Mouse (Mus musculus) stomach, embryonic 14.5 days (tissue): ENCODE data around the gene Prkra. TPM values are rescaled to one million over a fixed set of nuclear protein-coding genes. Genes with fewer than 3 reads are reported as not detected.
A peak's percentile ranks its signal among the peaks of the same experiment; 100 is the strongest.

Source experiments
- ATAC-seq: fragments of 200-750 bp; cut with Nextera tagmentation; 2 replicates; pipeline ENCODE4 v1.8.0; 2017; ENCODE audit warnings: low read depth, moderate TSS enrichment; ENCODE audit not compliant: insufficient number of reproducible peaks, insufficient read depth, low FRiP score
- H3K27ac ChIP-seq: fragments of 300-500 bp; sonication (generic); 2 replicates; pipeline ENCODE4 v1.5.1; 2014; ENCODE audit warnings: mild to moderate bottlenecking, low read length, moderate library complexity, mixed read lengths
- H3K27me3 ChIP-seq: fragments of 300-500 bp; sonication (generic); 2 replicates; pipeline ENCODE4 v1.6.1; 2014; ENCODE audit warnings: low read length, control low read depth, mixed read lengths; ENCODE audit not compliant: control insufficient read depth, insufficient read depth
- H3K36me3 ChIP-seq: fragments of 300-500 bp; sonication (generic); 2 replicates; pipeline ENCODE4 v1.6.1; 2014; ENCODE audit warnings: mild to moderate bottlenecking, control low read depth, low read length, moderate library complexity, mixed read lengths; ENCODE audit not compliant: control insufficient read depth, insufficient read depth
- H3K4me1 ChIP-seq: fragments of 300-500 bp; sonication (generic); 2 replicates; pipeline ENCODE4 v1.6.1; 2014; ENCODE audit warnings: low read length, control low read depth, mixed read lengths; ENCODE audit not compliant: control insufficient read depth, insufficient read depth
- H3K4me2 ChIP-seq: fragments of 300-500 bp; sonication (generic); replicated peaks from 2 replicates; pipeline ENCODE4 v1.6.1; 2014; ENCODE audit warnings: low read depth, low read length, control low read depth
- H3K4me3 ChIP-seq: fragments of 300-500 bp; sonication (generic); 2 replicates; pipeline ENCODE4 v1.5.1; 2014; ENCODE audit warnings: low read depth, low read length, control low read depth
- H3K9ac ChIP-seq: fragments of 300-500 bp; sonication (generic); replicated peaks from 2 replicates; pipeline ENCODE4 v1.6.1; 2014; ENCODE audit warnings: low read depth, mild to moderate bottlenecking, control low read depth, low read length, moderate library complexity, mixed read lengths
- H3K9me3 ChIP-seq: fragments of 300-500 bp; sonication (generic); 2 replicates; pipeline ENCODE4 v1.6.1; 2016; ENCODE audit warnings: low read depth, low read length, control low read depth; ENCODE audit not compliant: control insufficient read depth
- WGBS: fragments of 180-500 bp; shearing (Covaris S2); extraction: QIAGEN DNeasy Blood & Tissue Kit; methylation state at CpG from one replicate; pipeline ENCODE4 v1.1.7; 2014; 5-methylcytosine and 5-hydroxymethylcytosine counted together
- polyA plus RNA-seq: library from polyadenylated mRNA; unstranded; fragments of >200 nt; fragmentation: Nextera tagmentation; extraction: Ambion mirVana; gene quantifications from 2 replicates; pipeline ENCODE4 v1.2.1, GENCODE M21; 2014

Gene Prkra
- polyA plus RNA-seq, 1 experiment from 2014 or later, result 68.2 TPM

DNA sequence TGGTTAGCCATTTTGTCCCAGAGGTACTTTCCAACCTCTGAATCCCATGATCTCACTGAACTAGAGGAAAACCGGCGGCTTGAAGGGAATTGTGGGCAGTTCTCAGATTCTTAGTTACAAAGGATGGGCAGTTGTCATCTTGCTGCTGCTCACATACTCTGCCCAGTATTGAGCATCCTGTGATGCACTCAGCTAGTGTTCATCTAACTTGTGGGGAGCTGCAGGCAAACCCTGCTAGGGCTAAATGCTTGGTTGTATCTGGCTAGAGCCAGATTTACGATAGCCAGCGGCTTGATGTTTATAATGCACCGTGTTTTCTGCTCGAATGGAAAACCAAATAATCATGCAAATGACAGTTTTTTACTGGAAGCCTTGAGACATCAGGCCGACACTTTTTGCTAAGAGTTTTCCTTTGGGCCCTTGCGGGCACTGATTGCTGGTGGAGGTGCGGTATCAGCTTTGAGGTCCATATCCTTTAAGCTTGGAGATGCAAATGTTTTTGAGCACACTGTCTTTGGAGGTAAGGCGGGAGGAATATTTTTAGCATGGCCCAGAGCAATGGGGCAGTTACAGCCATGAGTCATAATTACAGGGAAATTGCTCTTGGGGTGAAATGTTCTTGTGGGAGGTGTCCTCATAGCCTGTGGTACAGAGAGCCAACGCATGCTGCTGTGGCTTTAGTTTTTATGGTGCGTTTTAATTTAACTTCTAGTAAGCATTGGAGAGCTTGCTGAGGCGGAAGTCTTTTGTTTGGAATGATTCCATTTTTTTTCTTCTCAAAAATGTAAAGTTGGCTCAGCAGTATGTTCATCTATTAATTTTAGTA, 28.8 kb upstream of the Prkra start:
- H3K9ac ChIP-seq, result no peak overlapping the region
- 64% methylated on average over 13 of the region's 13 CpGs for WGBS
- H3K27me3 ChIP-seq, result no peaks in the 10 kb centered on the region
- peak overlapping the region; percentile 66 for H3K4me2 ChIP-seq
- no peak for ATAC-seq
- H3K27ac ChIP-seq, result no peak overlapping the region
- peak overlapping the region; percentile 85; the same call in 1 of the 2 replicates for H3K4me3 ChIP-seq
- H3K9me3 ChIP-seq, result no peaks in the 10 kb centered on the region
- no peaks in the 10 kb centered on the region for H3K36me3 ChIP-seq
- H3K4me1 ChIP-seq, result peaks cover 10% of the 10 kb centered on the region

DNA sequence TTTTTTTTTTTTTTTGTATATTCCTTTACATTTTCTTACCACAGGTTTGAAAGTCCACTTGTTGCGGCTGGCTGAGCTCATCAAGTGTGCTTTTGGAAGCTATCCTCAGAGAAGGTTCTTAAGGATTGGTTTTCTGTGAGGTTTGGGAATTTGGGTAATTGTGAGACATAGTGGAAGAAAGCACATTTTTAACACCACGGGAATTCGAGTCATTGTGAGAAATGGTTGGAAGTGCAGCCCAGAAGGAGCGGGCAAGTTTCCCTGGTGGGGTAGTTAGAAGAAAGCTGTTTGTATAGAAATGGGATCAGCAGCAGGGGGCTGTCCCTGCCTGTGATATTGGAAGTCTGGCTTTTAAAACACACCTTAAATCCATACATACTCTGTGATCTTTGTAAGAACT, 28.1 kb upstream of the Prkra start:
- H3K4me3 ChIP-seq, result peak overlapping the region; percentile 85
- no peaks in the 10 kb centered on the region for H3K36me3 ChIP-seq
- peak overlapping the region; percentile 76; the same call in 1 of the 2 replicates for H3K9ac ChIP-seq
- H3K4me1 ChIP-seq, result peaks cover 10% of the 10 kb centered on the region
- 11% methylated on average over 4 of the region's 4 CpGs for WGBS
- ATAC-seq, result no peak
- peak overlapping the region; percentile 66 for H3K4me2 ChIP-seq
- H3K9me3 ChIP-seq, result no peaks in the 10 kb centered on the region
- H3K27me3 ChIP-seq, result no peaks in the 10 kb centered on the region
- H3K27ac ChIP-seq, result no peak overlapping the region

GRCm38 (mm10) chr2:76675451-76675850, 27.6 kb upstream of the Prkra start:
- peak; percentile 39; the same call in 1 of the 2 replicates for ATAC-seq
- WGBS, result under 1% methylated on average over 39 of the region's 44 CpGs
- Histone ChIP-seq H3K4me3 (peak overlapping the region; percentile 85), H3K4me2 (peak overlapping the region; percentile 66), H3K27ac (peak overlapping the region; percentile 80), H3K4me1 (peaks cover 10% of the 10 kb centered on the region), H3K9me3 (no peaks in the 10 kb centered on the region), H3K27me3 (no peaks in the 10 kb centered on the region), H3K36me3 (no peaks in the 10 kb centered on the region), H3K9ac (peak overlapping the region; percentile 76)

DNA sequence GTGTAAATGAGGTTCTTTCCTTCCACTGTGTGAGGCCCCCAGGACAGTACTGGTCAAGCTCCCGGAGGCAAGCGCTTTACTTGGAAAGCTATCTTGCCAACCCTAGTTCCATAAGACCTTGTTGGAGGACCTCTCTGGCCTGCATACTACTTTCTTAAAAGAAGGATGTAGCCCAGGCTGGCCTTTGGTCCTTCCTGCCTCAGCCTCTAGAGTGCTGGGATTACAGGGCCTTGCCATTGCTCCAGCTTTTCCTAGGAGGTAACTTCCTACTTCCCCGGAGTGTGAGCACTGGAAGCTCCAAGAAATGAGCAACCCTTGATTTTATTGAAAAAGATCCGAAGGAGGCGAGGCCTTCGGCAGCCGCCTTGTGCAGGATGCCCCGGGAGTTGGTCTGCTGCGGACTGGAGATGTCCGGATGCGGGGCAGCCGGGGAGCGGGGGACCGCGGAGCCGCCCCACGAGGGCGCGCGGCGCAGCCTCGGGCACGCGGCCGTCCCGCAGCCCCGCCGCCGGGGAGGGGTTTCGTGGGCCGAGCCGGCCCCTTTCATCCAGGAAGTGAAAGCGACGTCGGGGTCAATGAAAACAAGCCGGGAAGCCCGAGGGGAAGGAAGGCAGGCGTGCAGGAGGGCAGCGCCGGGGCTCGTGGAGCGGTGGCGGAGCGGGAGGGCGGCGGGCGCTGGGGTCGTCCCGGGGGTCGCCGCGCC, 27.1 kb upstream of the Prkra start, which contains the start of gene Plekha3:
TSS of gene Plekha3 (plus strand) at position 557 of the 703 bp plus-strand sequence.
- peak; percentile 75 for ATAC-seq
- Histone ChIP-seq H3K9ac (peak within 1 kb of the TSS; percentile 76), H3K4me3 (peak within 1 kb of the TSS; percentile 85), H3K9me3 (no peaks in the 10 kb centered on the region), H3K36me3 (no peaks in the 10 kb centered on the region), H3K4me1 (peaks cover 10% of the 10 kb centered on the region), H3K27me3 (no peaks in the 10 kb centered on the region), H3K4me2 (peak within 1 kb of the TSS; percentile 66), H3K27ac (peak within 1 kb of the TSS; percentile 80)
- WGBS, result 4% methylated on average over 47 of the region's 52 CpGs

- ATAC-seq, result no peak
- Histone ChIP-seq H3K9ac (no peak overlapping the region), H3K9me3 (no peaks in the 10 kb centered on the region), H3K27me3 (no peaks in the 10 kb centered on the region), H3K4me3 (peak overlapping the region; percentile 50), H3K27ac (peak overlapping the region; percentile 88; the same call in 1 of the 2 replicates), H3K4me2 (peak overlapping the region; percentile 69), H3K4me1 (peaks cover 10% of the 10 kb centered on the region), H3K36me3 (no peaks in the 10 kb centered on the region)
- 42% methylated on average over 7 of the region's 7 CpGs for WGBS
Observed at GRCm38 (mm10) chr2:76673472-76674081, 25.8 kb upstream of the Prkra start.

DNA sequence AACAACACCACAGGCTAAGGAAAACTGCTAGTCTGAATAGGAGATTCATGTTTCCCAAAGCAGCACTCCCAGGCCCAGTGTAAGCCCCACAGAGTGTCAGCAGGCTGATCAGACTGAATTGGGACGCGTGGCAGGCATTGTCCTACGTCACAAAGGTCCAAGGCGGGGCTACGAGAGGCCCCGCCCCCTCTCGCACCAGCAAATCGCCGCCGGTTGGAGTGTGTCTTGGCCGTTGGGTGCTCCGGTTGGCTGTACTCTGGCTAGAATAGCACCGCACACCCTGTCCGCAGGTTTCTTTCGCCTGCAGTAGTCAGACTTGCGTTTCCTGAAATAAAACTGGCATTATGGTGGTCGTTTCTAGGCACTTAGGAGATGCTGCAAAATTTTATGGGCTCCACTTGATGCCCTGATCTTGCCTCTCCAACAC, 25.2 kb upstream of the Prkra start, which contains the start of gene Fkbp7:
TSS of gene Fkbp7 (minus strand) at position 151 of the 427 bp plus-strand sequence.
- Histone ChIP-seq H3K9ac (peak within 1 kb of the TSS; percentile 53), H3K36me3 (no peaks in the 10 kb centered on the region), H3K4me3 (peak within 1 kb of the TSS; percentile 50), H3K27me3 (no peaks in the 10 kb centered on the region), H3K4me1 (peaks cover 10% of the 10 kb centered on the region), H3K4me2 (peak within 1 kb of the TSS; percentile 69), H3K9me3 (no peaks in the 10 kb centered on the region), H3K27ac (peak within 1 kb of the TSS; percentile 88)
- peak; percentile 91 for ATAC-seq
- under 1% methylated on average over 17 of the region's 17 CpGs for WGBS

DNA sequence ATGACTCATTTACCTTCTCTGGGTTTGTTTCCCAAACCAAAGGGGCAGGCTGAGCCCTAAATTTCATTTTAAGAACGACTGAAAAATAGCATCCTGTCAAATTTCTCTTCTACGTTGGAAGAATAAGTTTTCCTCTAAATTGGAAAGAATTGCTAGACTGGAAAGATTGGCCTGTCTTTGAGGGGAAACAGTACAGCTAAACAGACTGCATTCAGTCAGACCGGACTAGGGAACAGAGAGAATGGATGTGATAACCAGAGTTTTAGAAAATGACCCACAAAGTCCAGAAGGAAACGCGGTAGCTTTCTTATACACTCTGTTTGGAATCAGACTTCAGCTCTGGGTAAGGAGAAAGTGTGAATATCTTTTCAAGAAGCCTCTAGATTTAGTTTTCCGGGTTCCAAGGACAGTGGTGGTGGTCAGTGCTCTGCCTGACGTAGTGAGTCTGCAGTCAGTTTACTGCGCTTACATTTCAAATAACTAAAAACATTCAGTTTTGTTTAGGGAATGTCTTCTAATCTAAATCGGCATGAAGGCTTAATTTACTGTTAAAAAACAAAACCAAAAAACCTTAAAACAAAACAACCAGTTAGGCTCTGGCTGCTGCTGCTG, 24.4 kb upstream of the Prkra start:
- peak overlapping the region; percentile 50 for H3K4me3 ChIP-seq
- peak overlapping the region; percentile 53 for H3K9ac ChIP-seq
- peak overlapping the region; percentile 69 for H3K4me2 ChIP-seq
- no peaks in the 10 kb centered on the region for H3K27me3 ChIP-seq
- no peaks in the 10 kb centered on the region for H3K9me3 ChIP-seq
- H3K36me3 ChIP-seq, result no peaks in the 10 kb centered on the region
- no peak for ATAC-seq
- WGBS, result 11% methylated on average over 9 of the region's 9 CpGs
- H3K4me1 ChIP-seq, result peaks cover 10% of the 10 kb centered on the region
- peak overlapping the region; percentile 88 for H3K27ac ChIP-seq

DNA sequence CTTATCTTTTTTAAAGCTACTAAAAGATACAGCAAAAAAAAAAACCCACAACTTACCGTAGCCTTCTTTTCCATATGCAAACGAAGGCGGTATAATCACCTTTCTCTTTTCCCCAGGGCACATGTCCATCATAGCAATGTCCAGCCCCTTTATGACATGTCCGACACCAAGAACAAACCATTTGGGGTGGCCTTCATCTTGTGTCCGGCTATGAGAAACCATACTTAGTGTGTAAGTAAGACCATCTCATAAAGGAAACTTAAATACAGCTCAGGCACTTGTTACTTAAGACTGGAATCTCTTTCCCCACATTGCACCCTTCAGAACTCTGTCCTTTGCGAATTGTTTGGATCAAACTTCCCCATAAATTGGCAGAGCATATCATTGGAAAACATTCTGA, 23.8 kb upstream of the Prkra start:
- H3K27me3 ChIP-seq, result no peaks in the 10 kb centered on the region
- no peak for ATAC-seq
- peaks cover 6% of the 10 kb centered on the region for H3K4me1 ChIP-seq
- no peak overlapping the region for H3K27ac ChIP-seq
- H3K9me3 ChIP-seq, result no peaks in the 10 kb centered on the region
- peak overlapping the region; percentile 50 for H3K4me3 ChIP-seq
- H3K9ac ChIP-seq, result peak overlapping the region; percentile 53
- WGBS, result 83% methylated on average over 6 of the region's 6 CpGs
- H3K4me2 ChIP-seq, result peak overlapping the region; percentile 69
- no peaks in the 10 kb centered on the region; the same call in 1 of the 2 replicates for H3K36me3 ChIP-seq
